Mouse (Mus musculus) forebrain, embryonic 13.5 days (tissue): ENCODE measurements around the gene Acer1. TPM values are rescaled to one million over a fixed set of nuclear protein-coding genes. Genes with fewer than 3 reads are reported as not detected.

Experiments
- ATAC-seq: fragments of 200-750 bp; cut with Nextera tagmentation; 2 replicates; pipeline ENCODE4 v1.8.0; 2017
- H3K27ac ChIP-seq: fragments of 300-500 bp; sonication (generic); 2 replicates; pipeline ENCODE4 v1.5.1; 2015; ENCODE audit warnings: inconsistent platforms, mild to moderate bottlenecking, moderate library complexity
- H3K27me3 ChIP-seq: fragments of 300-500 bp; sonication (generic); 2 replicates; pipeline ENCODE4 v1.6.1; 2015; ENCODE audit warnings: mild to moderate bottlenecking, inconsistent platforms
- H3K36me3 ChIP-seq: fragments of 300-500 bp; sonication (generic); 2 replicates; pipeline ENCODE4 v1.6.1; 2015; ENCODE audit warnings: mild to moderate bottlenecking, inconsistent platforms; ENCODE audit not compliant: poor library complexity, severe bottlenecking
- H3K4me1 ChIP-seq: fragments of 300-500 bp; sonication (generic); 2 replicates; pipeline ENCODE4 v1.6.1; 2015; ENCODE audit warnings: inconsistent platforms
- H3K4me2 ChIP-seq: fragments of 300-500 bp; sonication (generic); 2 replicates; pipeline ENCODE4 v1.6.1; 2015; ENCODE audit warnings: inconsistent platforms, mild to moderate bottlenecking, moderate library complexity
- H3K4me3 ChIP-seq: fragments of 300-500 bp; sonication (generic); 2 replicates; pipeline ENCODE4 v1.5.1; 2015; ENCODE audit warnings: mild to moderate bottlenecking, inconsistent platforms
- H3K9ac ChIP-seq: fragments of 300-500 bp; sonication (generic); 2 replicates; pipeline ENCODE4 v1.6.1; 2015; ENCODE audit warnings: mild to moderate bottlenecking, inconsistent platforms
- H3K9me3 ChIP-seq: fragments of 300-500 bp; sonication (generic); replicated peaks from 2 replicates; pipeline ENCODE4 v1.6.1; 2016; ENCODE audit warnings: inconsistent platforms
- WGBS: fragments of 180-500 bp; shearing (Covaris S2); methylation state at CpG from one replicate; pipeline ENCODE4 v1.1.7; 2015; 5-methylcytosine and 5-hydroxymethylcytosine counted together
- polyA plus RNA-seq: library from polyadenylated mRNA; unstranded; fragments of >200 nt; fragmentation: Nextera tagmentation; extraction: Ambion mirVana; gene quantifications from 2 replicates; pipeline ENCODE4 v1.2.1, GENCODE M21; 2015

Gene Acer1
- polyA plus RNA-seq, 1 experiment from 2014 or later, result not detected

GRCm38 (mm10) chr17:56986105-56986805, 4.3 kb upstream of the Acer1 start:
- no peaks in the 10 kb centered on the region for H3K9me3 ChIP-seq
- WGBS, result 85% methylated on average over 3 of the region's 3 CpGs
- no peaks in the 10 kb centered on the region for H3K27me3 ChIP-seq
- no peak for ATAC-seq
- no peak overlapping the region for H3K4me2 ChIP-seq
- H3K9ac ChIP-seq, result no peak overlapping the region
- H3K4me1 ChIP-seq, result peaks cover 6% of the 10 kb centered on the region
- no peak overlapping the region for H3K4me3 ChIP-seq
- H3K27ac ChIP-seq, result no peak overlapping the region
- H3K36me3 ChIP-seq, result no peaks in the 10 kb centered on the region

- ATAC-seq, result no peak
- H3K27me3 ChIP-seq, result no peaks in the 10 kb centered on the region
- no peaks in the 10 kb centered on the region for H3K9me3 ChIP-seq
- no peaks in the 10 kb centered on the region for H3K36me3 ChIP-seq
- H3K9ac ChIP-seq, result no peak overlapping the region
- H3K4me3 ChIP-seq, result no peak overlapping the region
- H3K4me2 ChIP-seq, result no peak overlapping the region
- 83% methylated on average over 3 of the region's 3 CpGs for WGBS
- no peaks in the 10 kb centered on the region for H3K4me1 ChIP-seq
- no peak overlapping the region for H3K27ac ChIP-seq
Measured at GRCm38 (mm10) chr17:56985656-56986055, 3.7 kb upstream of the Acer1 start.

DNA sequence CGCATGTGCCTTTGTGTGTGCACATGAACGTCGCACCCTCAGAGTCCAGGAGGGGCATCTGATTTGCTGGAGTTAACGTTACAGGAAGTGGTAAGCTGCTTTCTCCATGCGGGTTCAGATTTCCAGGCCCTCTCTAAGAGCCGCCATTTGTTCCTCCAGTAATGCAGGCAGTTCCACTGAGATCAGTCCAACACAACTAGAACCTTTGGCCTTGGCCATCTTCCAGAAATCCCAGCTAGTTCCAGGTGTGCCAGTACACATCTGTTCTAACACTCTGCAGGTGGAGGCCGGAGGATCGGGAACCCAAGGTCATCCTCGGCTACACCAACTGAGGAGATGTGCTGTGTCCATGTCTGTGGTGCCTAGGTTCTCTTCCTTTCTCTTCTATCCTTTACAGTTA, 3.0 kb upstream of the Acer1 start:
- no peak overlapping the region for H3K4me3 ChIP-seq
- H3K4me1 ChIP-seq, result no peaks in the 10 kb centered on the region
- H3K27me3 ChIP-seq, result no peaks in the 10 kb centered on the region
- no peaks in the 10 kb centered on the region for H3K36me3 ChIP-seq
- 84% methylated on average over 9 of the region's 9 CpGs for WGBS
- no peak overlapping the region for H3K27ac ChIP-seq
- H3K9me3 ChIP-seq, result no peaks in the 10 kb centered on the region
- H3K4me2 ChIP-seq, result no peak overlapping the region
- ATAC-seq, result no peak
- H3K9ac ChIP-seq, result no peak overlapping the region

GRCm38 (mm10) chr17:56981049-56981448, 877 bp downstream of the Acer1 start:
- no peak for ATAC-seq
- WGBS, result 80% methylated on average over 7 of the region's 7 CpGs
- no peak overlapping the region for H3K9ac ChIP-seq
- no peak overlapping the region for H3K27ac ChIP-seq
- no peaks in the 10 kb centered on the region for H3K27me3 ChIP-seq
- H3K4me3 ChIP-seq, result no peak overlapping the region
- H3K4me1 ChIP-seq, result no peaks in the 10 kb centered on the region
- no peak overlapping the region for H3K4me2 ChIP-seq
- H3K9me3 ChIP-seq, result no peaks in the 10 kb centered on the region
- H3K36me3 ChIP-seq, result no peaks in the 10 kb centered on the region

DNA sequence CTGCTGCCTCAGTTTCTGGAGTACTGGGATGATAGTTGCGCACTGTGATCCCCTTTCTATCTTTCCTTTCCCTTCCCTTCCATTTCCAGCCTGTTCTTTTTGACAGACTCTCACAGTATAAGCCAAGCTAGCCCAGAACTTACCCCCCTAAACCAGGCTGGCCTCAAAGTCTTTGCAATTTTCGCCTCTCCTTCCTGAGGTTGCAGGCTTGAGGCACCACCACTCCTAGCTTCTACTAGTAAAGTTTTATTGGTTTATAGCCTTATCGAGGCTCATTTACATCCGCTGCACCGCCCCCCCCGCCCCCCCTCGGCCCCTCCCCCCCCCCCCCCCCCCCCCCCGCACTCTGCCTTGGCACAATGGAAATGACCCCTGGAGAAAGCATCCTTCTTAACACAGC, 2.4 kb downstream of the Acer1 start:
- WGBS, result 39% methylated on average over 7 of the region's 8 CpGs
- H3K27me3 ChIP-seq, result no peaks in the 10 kb centered on the region
- H3K9ac ChIP-seq, result no peak overlapping the region

GRCm38 (mm10) chr17:56976531-56977390, 5.2 kb downstream of the Acer1 start:
- Histone ChIP-seq H3K27ac (no peak overlapping the region), H3K9ac (no peak overlapping the region), H3K9me3 (no peaks in the 10 kb centered on the region), H3K36me3 (no peaks in the 10 kb centered on the region), H3K4me3 (no peak overlapping the region), H3K4me1 (no peaks in the 10 kb centered on the region), H3K4me2 (no peak overlapping the region), H3K27me3 (no peaks in the 10 kb centered on the region)
- ATAC-seq, result no peak
- WGBS, result 82% methylated on average over 8 of the region's 8 CpGs

More for the DNA sequence above, 2.4 kb downstream of the Acer1 start:
- Histone ChIP-seq H3K9me3 (no peaks in the 10 kb centered on the region), H3K4me3 (no peak overlapping the region), H3K27ac (no peak overlapping the region), H3K36me3 (no peaks in the 10 kb centered on the region), H3K4me1 (no peaks in the 10 kb centered on the region), H3K4me2 (no peak overlapping the region)
- no peak for ATAC-seq

DNA sequence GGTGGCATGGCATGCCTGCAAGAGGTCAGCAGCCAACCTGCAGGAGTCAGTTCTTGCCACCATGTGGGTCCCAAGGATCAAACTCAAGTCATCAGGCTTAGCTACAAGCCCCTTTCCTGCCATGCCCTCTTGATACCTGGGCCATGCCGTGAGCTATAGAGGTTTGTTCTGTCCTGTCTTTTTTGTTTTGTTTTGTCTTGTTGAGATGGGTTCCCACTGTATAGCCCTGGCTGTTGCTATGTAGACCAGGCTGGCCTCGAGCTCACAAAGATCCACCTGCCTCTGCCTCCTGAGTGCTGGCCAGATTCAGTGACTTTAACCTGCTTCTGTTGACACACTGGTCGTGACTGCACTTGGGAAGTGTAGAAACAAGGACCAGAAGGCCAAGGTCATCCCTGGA, 6.5 kb downstream of the Acer1 start:
- H3K9ac ChIP-seq, result no peak overlapping the region
- no peaks in the 10 kb centered on the region for H3K36me3 ChIP-seq
- no peak overlapping the region for H3K4me2 ChIP-seq
- WGBS, result 75% methylated on average over 3 of the region's 3 CpGs
- no peak overlapping the region for H3K4me3 ChIP-seq
- no peaks in the 10 kb centered on the region for H3K27me3 ChIP-seq
- no peaks in the 10 kb centered on the region for H3K9me3 ChIP-seq
- H3K4me1 ChIP-seq, result no peaks in the 10 kb centered on the region
- no peak for ATAC-seq
- no peak overlapping the region for H3K27ac ChIP-seq

GRCm38 (mm10) chr17:56974708-56975240, 7.2 kb downstream of the Acer1 start:
- H3K36me3 ChIP-seq, result no peaks in the 10 kb centered on the region
- ATAC-seq, result no peak
- no peaks in the 10 kb centered on the region for H3K9me3 ChIP-seq
- H3K4me1 ChIP-seq, result no peaks in the 10 kb centered on the region
- no peak overlapping the region for H3K4me3 ChIP-seq
- H3K27ac ChIP-seq, result no peak overlapping the region
- no peak overlapping the region for H3K9ac ChIP-seq
- no peaks in the 10 kb centered on the region for H3K27me3 ChIP-seq
- no peak overlapping the region for H3K4me2 ChIP-seq
- 77% methylated on average over 5 of the region's 5 CpGs for WGBS

DNA sequence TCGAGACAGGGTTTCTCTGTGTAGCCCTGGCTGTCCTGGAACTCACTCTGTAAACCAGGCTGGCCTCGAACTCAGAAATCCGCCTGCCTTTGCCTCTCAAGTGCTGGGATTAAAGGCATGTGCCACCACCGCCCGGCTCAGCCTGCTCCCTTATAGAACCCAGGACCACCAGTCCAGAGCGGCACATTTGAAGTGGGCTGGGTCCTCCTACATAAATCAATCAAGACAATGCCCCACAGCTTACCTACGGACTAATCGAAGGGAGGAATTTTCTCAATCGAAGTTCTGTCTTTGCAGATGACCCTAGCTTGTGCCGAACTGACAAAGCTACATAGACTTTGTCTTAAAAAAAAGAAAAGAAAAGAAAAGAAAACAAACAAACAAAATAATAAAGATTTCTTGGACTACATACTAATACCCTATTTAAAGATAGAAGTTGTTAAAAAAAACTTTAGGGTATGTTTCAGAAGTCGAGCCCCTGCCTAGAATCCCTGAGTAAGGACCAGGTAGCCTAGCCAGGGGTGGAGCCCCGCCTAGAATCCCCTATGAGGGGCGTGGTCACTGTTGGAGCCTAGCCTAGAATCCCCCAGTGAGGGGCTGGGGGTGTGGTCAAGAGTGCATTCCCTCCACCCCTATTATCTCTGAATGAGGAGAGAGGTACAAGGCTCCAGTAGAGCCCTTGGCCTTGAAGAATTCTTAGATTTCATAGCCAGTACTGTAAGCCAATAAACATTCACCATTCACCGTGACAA, 7.8 kb downstream of the Acer1 start:
- H3K4me2 ChIP-seq, result no peak overlapping the region
- H3K9me3 ChIP-seq, result no peaks in the 10 kb centered on the region
- no peaks in the 10 kb centered on the region for H3K36me3 ChIP-seq
- no peak for ATAC-seq
- WGBS, result 70% methylated on average over 13 of the region's 14 CpGs
- H3K27me3 ChIP-seq, result peaks cover 4% of the 10 kb centered on the region
- H3K9ac ChIP-seq, result no peak overlapping the region
- H3K4me3 ChIP-seq, result no peak overlapping the region
- H3K4me1 ChIP-seq, result no peaks in the 10 kb centered on the region
- H3K27ac ChIP-seq, result no peak overlapping the region

DNA sequence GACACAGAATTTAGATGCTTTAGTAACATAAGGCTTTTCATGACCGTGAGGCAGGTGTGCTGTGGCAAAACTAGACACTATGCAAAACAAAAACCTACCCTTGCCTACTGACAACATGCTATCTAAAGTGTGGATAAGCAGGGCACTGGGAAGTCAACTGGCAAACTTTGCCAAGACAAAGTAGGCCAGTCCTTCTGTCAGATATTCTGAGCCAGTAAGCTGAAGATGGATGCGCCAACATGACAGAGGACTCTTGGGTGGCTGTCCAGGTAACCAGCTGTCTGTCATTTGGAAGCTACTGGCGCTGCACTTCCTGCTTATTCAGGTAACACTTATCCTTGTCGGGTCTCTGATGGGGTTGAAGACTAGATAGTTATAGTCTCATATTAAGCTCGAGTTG, 11.8 kb downstream of the Acer1 start:
- Histone ChIP-seq H3K4me2 (no peak overlapping the region), H3K36me3 (no peaks in the 10 kb centered on the region), H3K4me3 (no peak overlapping the region), H3K9me3 (no peaks in the 10 kb centered on the region), H3K27ac (no peak overlapping the region), H3K4me1 (no peaks in the 10 kb centered on the region), H3K27me3 (peaks cover 8% of the 10 kb centered on the region), H3K9ac (no peak overlapping the region)
- no peak for ATAC-seq
- WGBS, result 78% methylated on average over 5 of the region's 5 CpGs

- H3K4me2 ChIP-seq, result no peak overlapping the region
- no peaks in the 10 kb centered on the region for H3K36me3 ChIP-seq
- H3K27ac ChIP-seq, result no peak overlapping the region
- no peaks in the 10 kb centered on the region for H3K9me3 ChIP-seq
- peaks cover 8% of the 10 kb centered on the region for H3K27me3 ChIP-seq
- no peak overlapping the region for H3K4me3 ChIP-seq
- ATAC-seq, result no peak
- no peaks in the 10 kb centered on the region for H3K4me1 ChIP-seq
- H3K9ac ChIP-seq, result no peak overlapping the region
- 71% methylated on average over 3 of the region's 3 CpGs for WGBS
Measured at GRCm38 (mm10) chr17:56969321-56969720, 12.6 kb downstream of the Acer1 start.

- Histone ChIP-seq H3K4me3 (no peak overlapping the region), H3K36me3 (no peaks in the 10 kb centered on the region), H3K4me2 (no peak overlapping the region), H3K27me3 (peaks cover 3% of the 10 kb centered on the region; the same call in 1 of the 2 replicates), H3K9me3 (no peaks in the 10 kb centered on the region), H3K9ac (no peak overlapping the region), H3K4me1 (no peaks in the 10 kb centered on the region), H3K27ac (no peak overlapping the region)
- ATAC-seq, result no peak
- WGBS, result 80% methylated on average over 6 of the region's 6 CpGs
Measured at GRCm38 (mm10) chr17:56963646-56964045, 18.3 kb downstream of the Acer1 start.
